Mouse (Mus musculus): ENCODE measurements around the gene Net1. TPM values are rescaled to one million over a fixed set of nuclear protein-coding genes. Genes with fewer than 3 reads are reported as not detected.

Net1 gene
- 10 to 100 TPM; 36.2 to 38.0 TPM for total RNA-seq (2023)

DNA sequence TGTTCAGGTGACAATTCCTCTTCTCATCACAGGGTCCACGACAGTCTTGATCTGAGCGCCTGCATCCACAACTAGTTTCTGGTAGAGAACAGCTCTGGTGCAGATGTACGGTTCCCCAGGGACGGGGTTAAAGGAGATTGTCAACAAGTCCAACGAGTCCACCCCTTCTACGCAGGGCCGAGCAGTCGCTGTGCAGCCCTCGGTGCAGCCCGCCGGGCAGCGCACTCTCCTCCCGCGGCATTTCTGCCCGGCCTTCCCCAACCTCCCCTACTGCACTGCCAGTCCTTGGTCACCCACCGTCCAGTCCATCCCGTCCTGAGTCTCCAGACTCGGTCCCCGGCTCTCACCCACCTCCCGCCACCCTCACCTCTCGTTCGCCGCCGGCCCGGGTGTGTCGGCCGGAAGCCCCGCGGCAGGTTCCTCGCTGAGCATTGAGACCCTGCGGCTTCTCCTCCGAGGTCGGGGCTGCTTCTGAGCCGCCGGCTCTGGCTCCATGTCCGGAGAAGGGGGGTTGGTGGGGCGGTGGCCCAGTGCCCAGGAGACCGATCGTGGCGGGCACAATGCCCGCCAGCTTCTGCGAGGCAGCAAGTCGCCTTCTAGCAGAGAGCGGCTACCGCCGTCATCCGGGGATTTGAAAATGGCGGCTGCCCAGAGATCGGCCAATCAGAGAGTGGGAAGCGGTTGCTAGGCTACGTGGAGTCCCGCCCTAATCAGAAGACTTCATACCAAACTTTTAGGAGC, at the start of gene Net1, which contains the start of gene Tubal3:
TSS of gene Net1 (minus strand) at position 650 of the 741 bp plus-strand sequence.
TSS of gene Tubal3 (plus strand) at position 704 of the 741 bp plus-strand sequence.

DNA sequence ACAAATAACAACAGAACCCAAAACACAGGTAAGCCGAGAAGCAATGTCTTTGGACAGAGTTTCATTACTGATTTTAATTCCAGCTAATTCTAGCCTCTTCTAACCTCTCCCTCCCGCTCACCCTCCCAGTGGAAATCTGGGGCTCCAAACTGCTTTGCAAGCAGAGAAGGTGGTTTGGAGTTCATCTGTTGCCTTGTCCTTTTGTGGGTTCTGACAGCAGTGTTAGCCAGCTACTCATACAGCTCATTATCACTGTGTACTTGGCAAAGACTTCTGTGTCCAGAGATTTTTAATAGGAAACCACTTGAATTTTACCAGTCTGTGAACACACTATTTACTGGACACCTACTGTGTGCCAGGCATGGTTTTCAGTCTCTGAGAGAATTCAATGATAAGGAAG, 27.2 kb upstream of the Net1 start, which contains the start of gene Ucn3:
TSS of gene Ucn3 (minus strand) at position 101 of the 400 bp plus-strand sequence.

DNA sequence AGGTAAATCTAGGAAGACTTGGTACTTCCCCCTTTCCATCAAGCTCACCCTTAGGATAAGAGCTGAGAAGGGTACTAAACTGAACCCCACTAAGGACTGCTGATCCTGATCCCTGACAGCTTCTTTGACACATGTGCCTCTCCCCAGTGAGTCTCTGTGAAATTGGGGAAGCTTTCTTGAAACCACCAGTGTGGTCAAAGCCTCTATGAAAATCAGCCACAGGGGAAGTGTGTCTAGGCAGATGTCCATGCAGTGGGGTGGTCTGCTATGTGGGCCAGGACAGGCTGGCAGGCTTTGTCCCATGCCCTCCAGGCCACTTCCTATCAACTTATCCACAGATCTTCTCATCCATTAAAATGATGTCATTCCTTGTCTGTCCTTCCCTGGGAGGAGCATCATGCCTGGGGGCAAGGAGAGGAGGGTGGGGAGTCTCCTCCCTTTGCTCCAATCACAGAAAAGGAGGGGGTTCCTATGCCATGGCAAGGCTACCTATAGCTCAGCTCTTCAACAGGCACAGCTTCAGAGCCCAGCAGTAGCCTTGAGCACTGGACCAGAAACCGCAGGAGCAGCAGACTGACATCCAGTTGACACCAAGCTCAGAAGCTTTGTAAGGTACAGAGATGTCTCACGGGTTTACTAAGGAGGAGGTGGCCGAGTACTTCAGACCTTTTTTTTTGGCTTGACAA, 64.2 kb downstream of the Net1 start, which contains the start of gene Calm5:
TSS of gene Calm5 (plus strand) at position 526 of the 686 bp plus-strand sequence.

DNA sequence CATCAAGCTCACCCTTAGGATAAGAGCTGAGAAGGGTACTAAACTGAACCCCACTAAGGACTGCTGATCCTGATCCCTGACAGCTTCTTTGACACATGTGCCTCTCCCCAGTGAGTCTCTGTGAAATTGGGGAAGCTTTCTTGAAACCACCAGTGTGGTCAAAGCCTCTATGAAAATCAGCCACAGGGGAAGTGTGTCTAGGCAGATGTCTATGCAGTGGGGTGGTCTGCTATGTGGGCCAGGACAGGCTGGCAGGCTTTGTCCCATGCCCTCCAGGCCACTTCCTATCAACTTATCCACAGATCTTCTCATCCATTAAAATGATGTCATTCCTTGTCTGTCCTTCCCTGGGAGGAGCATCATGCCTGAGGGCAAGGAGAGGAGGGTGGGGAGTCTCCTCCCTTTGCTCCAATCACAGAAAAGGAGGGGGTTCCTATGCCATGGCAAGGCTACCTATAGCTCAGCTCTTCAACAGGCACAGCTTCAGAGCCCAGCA, 80.7 kb downstream of the Net1 start, which contains the start of gene Calm4:
TSS of gene Calm4 (plus strand) at position 446 of the 496 bp plus-strand sequence.

Other genes starting within 250 kb of the Net1 start
- not detected for gene Calml3, start 113.9 kb downstream of the Net1 start, total RNA-seq (2023)
- gene Calm4, start 80.5 kb downstream of the Net1 start, total RNA-seq (2023) = not detected
- gene Calm5, start 64.0 kb downstream of the Net1 start, total RNA-seq (2023) = not detected
- gene Tubal3, start 54 bp upstream of the Net1 start, total RNA-seq (2023) = not detected
- gene Ucn3, start 27.1 kb upstream of the Net1 start, total RNA-seq (2023) = not detected
- not detected for gene Akr1c14, start 130.8 kb upstream of the Net1 start, total RNA-seq (2023)
- gene Akr1c18, start 232.4 kb upstream of the Net1 start, total RNA-seq (2023) = not detected